Mouse (Mus musculus): ENCODE results near the gene Riox2. TPM values are rescaled to one million over a fixed set of nuclear protein-coding genes. Genes with fewer than 3 reads are reported as not detected.
"Not testable (repeated sequence)": the region's sequence is repeated elsewhere in the genome, so short reads cannot be mapped to it uniquely, and the experiment has no call there.

The Riox2 gene
- polyA plus RNA-seq (2014; fragmentation: Nextera tagmentation; extraction: Ambion mirVana) = 34.2 and 35.3 TPM in 2 replicates

DNA sequence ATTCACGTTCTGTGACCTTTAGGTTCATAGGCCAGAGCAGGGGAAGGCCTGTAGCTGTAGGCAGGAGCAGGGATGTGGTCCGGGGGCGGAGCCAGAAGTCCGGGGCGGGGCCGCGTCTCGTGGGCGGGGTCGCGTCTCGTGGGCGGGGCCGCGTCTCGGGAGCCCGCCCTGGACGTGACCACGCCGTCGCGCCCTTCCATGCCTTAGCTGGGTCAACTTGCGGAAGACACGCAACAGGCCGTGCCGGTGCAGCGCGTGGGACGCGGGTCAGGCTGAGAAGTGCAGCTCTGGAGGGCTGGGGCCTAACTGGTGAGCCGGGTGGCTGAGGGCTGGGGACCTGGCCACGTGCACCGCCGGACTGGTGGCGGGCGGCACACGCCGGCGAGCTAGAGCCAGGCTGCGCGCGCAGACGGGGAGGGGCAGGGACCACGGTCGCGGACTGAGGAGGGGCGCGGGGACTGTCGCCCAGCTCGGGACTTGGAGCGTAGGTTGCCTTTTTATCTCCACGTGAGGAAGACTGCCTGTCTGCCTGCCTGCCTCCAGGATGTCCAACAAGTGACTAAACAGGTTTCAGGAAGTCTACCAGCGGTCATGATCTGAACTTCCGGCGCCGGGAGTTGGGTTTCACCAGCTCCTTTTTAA, at the start of gene Riox2:
Gene Riox2, plus strand, starts transcription at position 139 of the 642 bp plus-strand sequence.
- 2% methylated on average over 56 of the region's 56 CpGs for WGBS
- peak within 1 kb of the TSS; percentile 57 for H3K4me3 ChIP-seq (ENCODE audit: low read depth, low read length)
- H3K36me3 ChIP-seq (replicated peaks; ENCODE audit: control insufficient read depth, insufficient read depth, low read depth, low read length) = no peaks in the 10 kb centered on the region
- H3K9me3 ChIP-seq (replicated peaks; ENCODE audit: control insufficient read depth, low read length) = no peaks in the 10 kb centered on the region
- H3K9ac ChIP-seq (replicated peaks; ENCODE audit: low read length) = peak within 1 kb of the TSS; percentile 62
- ATAC-seq (replicated peaks; ENCODE audit: insufficient number of reproducible peaks, low FRiP score, low TSS enrichment, low read depth) = peak; percentile 93
- H3K4me1 ChIP-seq (ENCODE audit: control insufficient read depth, insufficient read depth, low read length) = no peaks in the 10 kb centered on the region
- DNase-seq (ENCODE audit: low spot score) = peak; percentile 81
- peak within 1 kb of the TSS; percentile 52 for H3K4me2 ChIP-seq (ENCODE audit: low read depth, low read length)
- no peaks in the 10 kb centered on the region for H3K27me3 ChIP-seq (ENCODE audit: control insufficient read depth, insufficient read depth, low read length)
- H3K27ac ChIP-seq (replicated peaks; ENCODE audit: low read depth, low read length) = no peak within 1 kb of the TSS

DNA sequence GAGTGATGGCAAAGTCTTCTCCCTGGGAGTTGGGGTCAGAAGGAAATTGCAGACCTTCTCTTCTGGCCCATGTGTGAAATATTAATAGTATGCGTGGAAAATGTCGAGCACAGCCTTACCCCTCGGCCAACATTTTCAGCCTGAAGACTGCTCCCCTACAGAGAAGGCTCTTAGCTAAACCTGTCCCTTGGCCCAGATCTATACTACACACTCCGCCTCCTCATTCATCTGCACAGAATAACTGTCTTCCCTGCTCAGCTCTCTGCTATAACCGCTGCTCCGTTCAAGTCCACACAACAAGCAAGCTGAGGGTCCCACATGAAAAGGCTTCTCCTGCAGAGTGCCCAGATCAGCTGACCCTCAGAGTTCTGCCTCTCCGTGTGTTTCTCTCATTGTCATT, 43.6 kb upstream of the Riox2 start:
- WGBS = 66% methylated on average over 7 of the region's 7 CpGs
- no peak overlapping the region for H3K4me2 ChIP-seq (ENCODE audit: low read depth, low read length)
- ATAC-seq (replicated peaks; ENCODE audit: insufficient number of reproducible peaks, low FRiP score, low TSS enrichment, low read depth) (no peak), DNase-seq (ENCODE audit: low spot score) (no peak)
- H3K4me3 ChIP-seq (ENCODE audit: low read depth, low read length) = no peak overlapping the region
- no peak overlapping the region for H3K27ac ChIP-seq (replicated peaks; ENCODE audit: low read depth, low read length)
- H3K27me3 ChIP-seq (ENCODE audit: control insufficient read depth, insufficient read depth, low read length) = no peaks in the 10 kb centered on the region
- no peaks in the 10 kb centered on the region for H3K9me3 ChIP-seq (replicated peaks; ENCODE audit: control insufficient read depth, low read length)
- no peaks in the 10 kb centered on the region for H3K36me3 ChIP-seq (replicated peaks; ENCODE audit: control insufficient read depth, insufficient read depth, low read depth, low read length)
- H3K4me1 ChIP-seq (ENCODE audit: control insufficient read depth, insufficient read depth, low read length) = no peaks in the 10 kb centered on the region
- no peak overlapping the region for H3K9ac ChIP-seq (replicated peaks; ENCODE audit: low read length)

DNA sequence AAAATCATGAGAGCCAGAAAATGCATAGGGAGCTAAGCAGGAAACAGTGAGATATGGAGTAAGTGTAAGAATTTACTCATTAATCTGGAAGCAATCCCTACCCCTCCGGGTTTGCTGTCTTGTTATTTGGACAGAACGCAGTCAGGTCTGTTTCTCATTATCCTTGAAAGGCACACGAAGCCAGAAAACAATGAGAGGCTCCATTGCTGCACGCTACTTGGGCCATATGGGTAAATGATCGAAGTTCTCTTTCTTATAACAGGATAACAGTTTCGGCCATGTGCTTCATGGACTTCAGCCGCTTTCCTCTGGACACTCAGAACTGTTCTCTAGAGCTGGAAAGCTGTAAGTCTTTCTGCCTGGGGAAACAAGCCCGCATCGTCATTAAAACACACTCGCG, 38.4 kb upstream of the Riox2 start:
- DNase-seq (ENCODE audit: low spot score) = peak; percentile 63
- no peak overlapping the region for H3K27ac ChIP-seq (replicated peaks; ENCODE audit: low read depth, low read length)

DNA sequence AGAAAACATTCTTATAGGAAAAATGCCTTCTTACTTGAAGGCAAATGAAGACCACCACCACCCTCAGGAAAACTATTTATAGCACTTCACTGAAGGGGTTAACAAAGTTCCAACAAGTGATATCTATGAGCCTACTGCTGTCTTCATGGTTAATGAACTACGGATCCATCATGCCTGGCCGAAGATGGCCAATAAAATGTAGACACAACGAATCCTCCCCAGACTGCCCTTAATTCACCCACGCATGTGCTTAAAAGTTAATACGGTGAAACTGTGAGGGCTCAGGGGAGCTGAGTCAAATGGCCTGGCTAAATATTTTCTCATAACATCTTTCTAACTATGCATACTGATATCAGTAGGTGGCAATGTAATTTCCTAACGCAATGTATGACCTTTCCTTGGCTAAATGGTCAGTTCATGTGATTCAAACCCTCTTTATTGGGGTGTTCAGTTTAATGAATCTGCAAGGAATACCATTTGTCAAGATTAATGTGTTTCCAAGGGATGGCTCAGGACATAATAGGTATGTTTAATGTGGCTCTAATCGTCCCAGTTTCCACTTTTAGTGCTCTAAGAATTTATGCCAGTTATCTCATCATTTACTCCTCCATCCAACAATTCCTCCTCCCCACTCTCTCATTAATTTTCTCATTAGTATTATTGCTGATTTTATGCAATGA, 26.6 kb upstream of the Riox2 start:
- Histone ChIP-seq H3K4me1 (ENCODE audit: control insufficient read depth, insufficient read depth, low read length) (no peaks in the 10 kb centered on the region), H3K36me3 (replicated peaks; ENCODE audit: control insufficient read depth, insufficient read depth, low read depth, low read length) (no peaks in the 10 kb centered on the region), H3K9ac (replicated peaks; ENCODE audit: low read length) (no peak overlapping the region), H3K9me3 (replicated peaks; ENCODE audit: control insufficient read depth, low read length) (no peaks in the 10 kb centered on the region), H3K27ac (replicated peaks; ENCODE audit: low read depth, low read length) (no peak overlapping the region), H3K4me2 (ENCODE audit: low read depth, low read length) (no peak overlapping the region), H3K27me3 (ENCODE audit: control insufficient read depth, insufficient read depth, low read length) (no peaks in the 10 kb centered on the region), H3K4me3 (ENCODE audit: low read depth, low read length) (no peak overlapping the region)
- ATAC-seq (replicated peaks; ENCODE audit: insufficient number of reproducible peaks, low FRiP score, low TSS enrichment, low read depth) (no peak), DNase-seq (ENCODE audit: low spot score) (no peak)
- WGBS = 92% methylated on average over 7 of the region's 7 CpGs

More for the DNA sequence above, 38.4 kb upstream of the Riox2 start:
- Histone ChIP-seq H3K4me2 (ENCODE audit: low read depth, low read length) (no peak overlapping the region), H3K9ac (replicated peaks; ENCODE audit: low read length) (no peak overlapping the region), H3K4me3 (ENCODE audit: low read depth, low read length) (no peak overlapping the region), H3K36me3 (replicated peaks; ENCODE audit: control insufficient read depth, insufficient read depth, low read depth, low read length) (no peaks in the 10 kb centered on the region), H3K4me1 (ENCODE audit: control insufficient read depth, insufficient read depth, low read length) (no peaks in the 10 kb centered on the region), H3K9me3 (replicated peaks; ENCODE audit: control insufficient read depth, low read length) (no peaks in the 10 kb centered on the region), H3K27me3 (ENCODE audit: control insufficient read depth, insufficient read depth, low read length) (no peaks in the 10 kb centered on the region)
- WGBS = 46% methylated on average over 11 of the region's 11 CpGs
- ATAC-seq (replicated peaks; ENCODE audit: insufficient number of reproducible peaks, low FRiP score, low TSS enrichment, low read depth) = no peak

DNA sequence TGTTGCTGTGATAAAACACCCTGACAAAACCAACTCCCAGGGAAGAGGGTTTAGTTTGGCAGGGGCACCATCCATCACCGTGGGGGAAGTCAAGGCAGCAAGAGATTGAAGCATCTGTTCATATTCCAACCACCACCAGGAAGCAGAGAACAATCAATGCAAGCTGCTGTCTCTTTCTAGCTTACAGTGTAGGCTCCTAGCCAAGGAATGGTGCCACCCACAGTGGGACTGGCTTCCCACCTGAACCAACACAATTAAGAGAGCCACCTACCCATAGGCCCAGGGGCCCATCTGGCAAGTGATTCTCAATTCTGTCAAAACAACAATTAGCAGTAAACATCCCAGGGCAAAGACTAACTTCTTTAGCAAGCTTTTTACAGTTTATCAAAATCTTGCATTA, 23.4 kb upstream of the Riox2 start:
- H3K4me1 ChIP-seq (ENCODE audit: control insufficient read depth, insufficient read depth, low read length) = no peaks in the 10 kb centered on the region
- H3K4me2 ChIP-seq (ENCODE audit: low read depth, low read length) = no peak overlapping the region
- no peaks in the 10 kb centered on the region for H3K9me3 ChIP-seq (replicated peaks; ENCODE audit: control insufficient read depth, low read length)
- DNase-seq (ENCODE audit: low spot score) (no peak), ATAC-seq (replicated peaks; ENCODE audit: insufficient number of reproducible peaks, low FRiP score, low TSS enrichment, low read depth) (no peak)
- H3K9ac ChIP-seq (replicated peaks; ENCODE audit: low read length) = no peak overlapping the region
- H3K4me3 ChIP-seq (ENCODE audit: low read depth, low read length) = no peak overlapping the region
- H3K27ac ChIP-seq (replicated peaks; ENCODE audit: low read depth, low read length) = no peak overlapping the region
- no peaks in the 10 kb centered on the region for H3K27me3 ChIP-seq (ENCODE audit: control insufficient read depth, insufficient read depth, low read length)
- WGBS = 90% methylated on average over 1 of the region's 1 CpGs
- no peaks in the 10 kb centered on the region for H3K36me3 ChIP-seq (replicated peaks; ENCODE audit: control insufficient read depth, insufficient read depth, low read depth, low read length)

DNA sequence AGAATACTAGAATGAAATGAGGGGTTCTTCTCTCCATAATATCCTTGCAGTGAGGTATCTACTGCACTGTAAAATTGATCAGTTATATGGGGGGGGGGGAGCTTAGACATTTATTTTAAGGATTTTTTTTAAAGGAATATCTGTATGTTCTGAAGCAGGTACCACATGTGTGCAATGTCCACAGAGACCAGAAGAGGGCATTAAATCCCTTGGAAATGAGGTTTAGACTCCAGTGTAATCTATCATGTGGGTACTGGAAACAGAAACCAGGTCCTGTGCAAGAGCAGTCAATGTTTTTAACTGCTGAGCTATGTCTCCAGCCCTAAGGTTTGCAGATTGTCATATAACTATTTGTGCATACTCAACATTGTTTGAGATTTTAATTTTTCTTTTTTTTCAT, 22.5 kb upstream of the Riox2 start:
- no peaks in the 10 kb centered on the region for H3K27me3 ChIP-seq (ENCODE audit: control insufficient read depth, insufficient read depth, low read length)
- H3K4me1 ChIP-seq (ENCODE audit: control insufficient read depth, insufficient read depth, low read length) = no peaks in the 10 kb centered on the region
- H3K9me3 ChIP-seq (replicated peaks; ENCODE audit: control insufficient read depth, low read length) = no peaks in the 10 kb centered on the region
- H3K27ac ChIP-seq (replicated peaks; ENCODE audit: low read depth, low read length) = no peak overlapping the region
- H3K36me3 ChIP-seq (replicated peaks; ENCODE audit: control insufficient read depth, insufficient read depth, low read depth, low read length) = no peaks in the 10 kb centered on the region
- DNase-seq (ENCODE audit: low spot score) (no peak), ATAC-seq (replicated peaks; ENCODE audit: insufficient number of reproducible peaks, low FRiP score, low TSS enrichment, low read depth) (no peak)
- H3K9ac ChIP-seq (replicated peaks; ENCODE audit: low read length) = no peak overlapping the region
- H3K4me2 ChIP-seq (ENCODE audit: low read depth, low read length) = no peak overlapping the region
- H3K4me3 ChIP-seq (ENCODE audit: low read depth, low read length) = no peak overlapping the region

DNA sequence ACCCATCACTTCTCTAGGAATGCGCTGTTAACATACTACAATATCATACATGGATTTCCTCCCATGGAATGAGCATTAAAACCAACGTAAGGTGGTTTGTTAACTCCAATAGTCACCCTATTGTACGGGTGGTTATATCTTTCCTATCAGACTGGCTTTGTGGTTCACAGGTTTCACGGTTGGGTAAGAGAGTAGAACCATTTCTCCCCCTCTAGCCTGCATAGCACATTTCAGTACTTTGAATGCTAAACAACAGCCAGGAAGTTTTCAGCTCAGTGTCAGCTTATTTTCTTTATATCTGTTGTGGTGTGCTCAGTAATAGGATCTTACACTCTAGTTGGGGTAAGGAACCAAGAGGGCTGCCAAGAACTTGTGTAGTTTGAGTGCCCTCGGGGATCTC, 19.8 kb upstream of the Riox2 start:
- Histone ChIP-seq H3K4me1 (ENCODE audit: control insufficient read depth, insufficient read depth, low read length) (no peaks in the 10 kb centered on the region), H3K9ac (replicated peaks; ENCODE audit: low read length) (no peak overlapping the region), H3K9me3 (replicated peaks; ENCODE audit: control insufficient read depth, low read length) (no peaks in the 10 kb centered on the region), H3K36me3 (replicated peaks; ENCODE audit: control insufficient read depth, insufficient read depth, low read depth, low read length) (no peaks in the 10 kb centered on the region), H3K4me3 (ENCODE audit: low read depth, low read length) (no peak overlapping the region), H3K27ac (replicated peaks; ENCODE audit: low read depth, low read length) (no peak overlapping the region), H3K4me2 (ENCODE audit: low read depth, low read length) (no peak overlapping the region), H3K27me3 (ENCODE audit: control insufficient read depth, insufficient read depth, low read length) (no peaks in the 10 kb centered on the region)
- DNase-seq (ENCODE audit: low spot score) = no peak
- no peak for ATAC-seq (replicated peaks; ENCODE audit: insufficient number of reproducible peaks, low FRiP score, low TSS enrichment, low read depth)
- 91% methylated on average over 5 of the region's 5 CpGs for WGBS

DNA sequence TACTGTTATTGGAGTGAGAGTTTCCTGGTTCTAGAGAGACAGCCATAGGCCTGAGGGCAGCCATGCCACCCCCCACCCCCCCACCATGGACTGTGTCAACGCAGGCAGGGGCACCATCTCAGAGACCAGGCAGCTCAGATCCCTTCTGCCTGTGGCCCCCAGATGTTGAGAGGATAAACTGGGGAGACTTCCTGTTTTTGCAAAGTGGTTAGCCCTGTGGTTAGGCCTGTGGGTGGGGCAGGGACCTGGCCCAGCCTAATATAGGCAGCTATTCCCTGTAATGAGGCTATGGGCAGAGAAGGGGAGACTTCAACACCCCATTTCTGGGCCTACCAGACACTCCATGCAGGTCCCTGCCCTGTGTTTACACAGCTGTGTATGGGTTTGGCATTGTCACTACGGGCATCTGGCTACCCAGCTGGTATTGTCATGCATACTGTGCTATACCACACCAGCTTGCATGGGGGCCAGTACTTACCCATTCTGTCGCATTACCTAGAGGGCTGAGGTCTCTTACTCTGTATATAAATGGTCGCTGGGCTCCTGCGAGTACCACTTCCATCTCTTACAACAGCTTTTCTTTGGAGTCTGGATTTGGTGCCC, 12.2 kb upstream of the Riox2 start:
- H3K27me3 ChIP-seq (ENCODE audit: control insufficient read depth, insufficient read depth, low read length); H3K4me2 ChIP-seq (ENCODE audit: low read depth, low read length); H3K9me3 ChIP-seq (replicated peaks; ENCODE audit: control insufficient read depth, low read length); H3K27ac ChIP-seq (replicated peaks; ENCODE audit: low read depth, low read length); H3K9ac ChIP-seq (replicated peaks; ENCODE audit: low read length); H3K4me1 ChIP-seq (ENCODE audit: control insufficient read depth, insufficient read depth, low read length); H3K4me3 ChIP-seq (ENCODE audit: low read depth, low read length); DNase-seq (ENCODE audit: low spot score); H3K36me3 ChIP-seq (replicated peaks; ENCODE audit: control insufficient read depth, insufficient read depth, low read depth, low read length): not testable (repeated sequence)
- 86% methylated on average over 5 of the region's 5 CpGs for WGBS
- 0 out of 2 replicates have a peak, but pooled peaks have one; percentile 29 for ATAC-seq (replicated peaks; ENCODE audit: insufficient number of reproducible peaks, low FRiP score, low TSS enrichment, low read depth)
